Mouse (Mus musculus): ENCODE data around the gene Kng2. TPM values are rescaled to one million over a fixed set of nuclear protein-coding genes. Genes with fewer than 3 reads are reported as not detected.
"Not testable (repeated sequence)": the region's sequence is repeated elsewhere in the genome, so short reads cannot be mapped to it uniquely, and the experiment has no call there.

Gene Kng2
- polyA plus RNA-seq, 1 experiment, result 2.9 TPM

DNA sequence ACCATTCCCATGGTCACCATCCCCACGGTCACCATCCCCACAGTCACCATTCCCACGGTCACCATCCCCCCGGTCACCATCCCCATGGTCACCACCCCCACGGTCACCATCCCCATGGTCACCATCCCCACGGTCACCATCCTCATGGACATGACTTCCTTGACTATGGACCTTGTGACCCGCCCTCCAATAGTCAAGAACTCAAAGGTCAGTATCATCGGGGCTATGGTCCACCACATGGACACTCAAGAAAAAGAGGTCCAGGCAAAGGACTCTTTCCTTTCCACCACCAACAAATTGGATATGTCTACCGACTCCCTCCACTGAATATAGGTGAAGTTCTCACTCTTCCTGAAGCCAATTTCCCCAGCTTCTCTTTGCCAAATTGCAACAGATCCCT lies 68.2 kb downstream of the Kng2 start:
- H3K4me1 ChIP-seq (ENCODE audit: control insufficient read depth, insufficient read depth, low read length), result no peaks in the 10 kb centered on the region
- no peak overlapping the region for H3K4me3 ChIP-seq (ENCODE audit: insufficient read depth, low read length)
- TF ChIP-seq POLR2A (IDR thresholded peaks at IDR 0.05; ENCODE audit: low read depth, low read length) (no peak), CTCF (IDR thresholded peaks at IDR 0.05; ENCODE audit: borderline replicate concordance, insufficient read depth, low read length) (no peak)
- no peak overlapping the region for H3K27ac ChIP-seq (ENCODE audit: insufficient read depth, low read length)

DNA sequence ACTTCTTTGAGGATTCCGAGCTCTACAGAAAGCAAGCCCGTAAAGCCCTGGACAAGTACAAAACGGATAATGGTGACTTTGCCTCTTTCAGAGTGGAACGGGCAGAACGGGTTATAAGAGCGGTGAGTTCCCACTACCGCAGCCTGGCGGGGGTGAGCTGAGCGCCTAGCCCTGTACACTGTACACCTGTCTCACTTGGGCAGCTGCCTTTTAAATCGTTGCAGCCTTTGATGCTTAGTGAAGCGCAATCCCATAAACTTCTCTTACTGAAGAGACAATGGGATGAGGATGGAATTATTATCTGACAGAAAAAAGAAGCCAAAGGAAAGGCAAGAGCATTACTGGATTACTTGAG lies 73.2 kb downstream of the Kng2 start:
- TF ChIP-seq CTCF (IDR thresholded peaks at IDR 0.05; ENCODE audit: borderline replicate concordance, insufficient read depth, low read length), result no peak
- no peak for TF ChIP-seq POLR2A (IDR thresholded peaks at IDR 0.05; ENCODE audit: low read depth, low read length)
- H3K4me3 ChIP-seq (ENCODE audit: insufficient read depth, low read length), result no peak overlapping the region
- H3K27ac ChIP-seq (ENCODE audit: insufficient read depth, low read length), result no peak overlapping the region
- H3K4me1 ChIP-seq (ENCODE audit: control insufficient read depth, insufficient read depth, low read length), result no peaks in the 10 kb centered on the region

DNA sequence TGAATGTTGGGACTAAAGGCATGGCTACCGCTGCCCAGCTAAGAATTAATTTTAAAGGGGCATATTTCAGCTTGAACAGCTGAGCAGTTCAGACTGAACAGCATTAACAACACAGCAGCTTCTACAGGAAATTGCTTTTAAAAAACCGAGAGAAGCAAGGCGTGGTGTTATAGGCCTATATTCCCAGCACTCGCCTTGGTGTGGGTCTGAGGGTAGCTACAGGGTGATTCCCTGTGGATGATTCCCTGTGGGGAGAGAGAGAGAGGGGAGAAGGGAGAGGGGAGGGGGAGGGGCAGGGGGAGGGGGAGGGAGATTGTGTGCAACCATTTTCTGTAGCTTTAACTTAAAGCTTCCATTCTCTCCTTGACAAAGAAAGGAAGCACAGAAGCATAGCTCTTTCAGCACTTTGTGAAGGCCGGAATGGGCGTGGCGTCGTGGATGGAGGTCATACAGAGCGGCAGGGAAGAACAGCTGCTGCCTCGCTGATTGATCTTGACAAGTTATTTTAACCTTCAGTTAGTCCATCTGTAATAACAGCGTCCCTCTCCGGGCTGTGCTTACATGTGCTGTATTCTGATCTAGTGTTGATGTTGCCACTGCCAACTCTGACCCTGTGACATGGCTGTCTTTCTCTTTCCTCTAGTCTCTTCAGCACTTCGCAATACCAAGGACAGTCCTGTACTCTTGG lies 73.7 kb downstream of the Kng2 start:
- Histone ChIP-seq H3K4me3 (ENCODE audit: insufficient read depth, low read length) (no peak overlapping the region), H3K4me1 (ENCODE audit: control insufficient read depth, insufficient read depth, low read length) (no peaks in the 10 kb centered on the region), H3K27ac (ENCODE audit: insufficient read depth, low read length) (no peak overlapping the region)
- TF ChIP-seq POLR2A (IDR thresholded peaks at IDR 0.05; ENCODE audit: low read depth, low read length), result no peak

GRCm38 (mm10) chr16:22953069-22953468 lies 76.2 kb downstream of the Kng2 start:
- no peak overlapping the region for H3K27ac ChIP-seq (ENCODE audit: insufficient read depth, low read length)
- H3K4me1 ChIP-seq (ENCODE audit: control insufficient read depth, insufficient read depth, low read length), result no peaks in the 10 kb centered on the region
- H3K4me3 ChIP-seq (ENCODE audit: insufficient read depth, low read length), result no peak overlapping the region
- no peak for TF ChIP-seq CTCF (IDR thresholded peaks at IDR 0.05; ENCODE audit: borderline replicate concordance, insufficient read depth, low read length)
- no peak for TF ChIP-seq POLR2A (IDR thresholded peaks at IDR 0.05; ENCODE audit: low read depth, low read length)

- Histone ChIP-seq H3K27ac (ENCODE audit: insufficient read depth, low read length) (no peak within 1 kb of the TSS), H3K4me1 (ENCODE audit: control insufficient read depth, insufficient read depth, low read length) (no peaks in the 10 kb centered on the region), H3K4me3 (ENCODE audit: insufficient read depth, low read length) (no peak within 1 kb of the TSS)
- no peak for TF ChIP-seq CTCF (IDR thresholded peaks at IDR 0.05; ENCODE audit: borderline replicate concordance, insufficient read depth, low read length)
- TF ChIP-seq POLR2A (IDR thresholded peaks at IDR 0.05; ENCODE audit: low read depth, low read length), result no peak
Observed at GRCm38 (mm10) chr16:22950840-22951395, 78.4 kb downstream of the Kng2 start, which contains the start of gene Hrg. TSS of gene Hrg (plus strand) at chr16:22951072.

DNA sequence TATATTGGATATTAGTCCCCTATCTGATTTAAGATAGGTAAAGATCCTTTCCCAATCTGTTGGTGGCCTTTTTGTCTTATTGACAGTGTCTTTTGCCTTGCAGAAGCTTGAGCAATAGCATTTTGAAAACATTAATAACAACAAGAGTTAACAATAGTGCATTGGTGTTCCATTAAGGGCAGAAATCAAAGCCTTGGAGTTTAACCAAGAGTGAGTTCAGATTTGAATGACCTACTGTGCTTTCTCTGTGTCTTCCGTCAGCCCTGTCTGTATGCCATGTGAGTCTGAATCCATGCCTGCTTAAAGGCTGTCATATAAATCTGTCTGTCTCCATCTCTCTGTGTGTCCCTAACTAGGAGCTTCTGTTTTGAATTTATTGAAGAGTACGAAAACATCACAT lies 81.9 kb downstream of the Kng2 start:
- no peak for TF ChIP-seq POLR2A (IDR thresholded peaks at IDR 0.05; ENCODE audit: low read depth, low read length)
- no peak for TF ChIP-seq CTCF (IDR thresholded peaks at IDR 0.05; ENCODE audit: borderline replicate concordance, insufficient read depth, low read length)
- Histone ChIP-seq H3K4me1 (ENCODE audit: control insufficient read depth, insufficient read depth, low read length) (no peaks in the 10 kb centered on the region), H3K27ac (ENCODE audit: insufficient read depth, low read length) (no peak overlapping the region), H3K4me3 (ENCODE audit: insufficient read depth, low read length) (no peak overlapping the region)

GRCm38 (mm10) chr16:22941825-22942476 lies 87.3 kb downstream of the Kng2 start:
- not testable (repeated sequence) for H3K4me3 ChIP-seq (ENCODE audit: insufficient read depth, low read length); H3K4me1 ChIP-seq (ENCODE audit: control insufficient read depth, insufficient read depth, low read length)

GRCm38 (mm10) chr16:22939120-22939695 lies 90.1 kb downstream of the Kng2 start:
- no peaks in the 10 kb centered on the region for H3K4me1 ChIP-seq (ENCODE audit: control insufficient read depth, insufficient read depth, low read length)
- TF ChIP-seq CTCF (IDR thresholded peaks at IDR 0.05; ENCODE audit: borderline replicate concordance, insufficient read depth, low read length) (no peak), POLR2A (IDR thresholded peaks at IDR 0.05; ENCODE audit: low read depth, low read length) (no peak)
- H3K27ac ChIP-seq (ENCODE audit: insufficient read depth, low read length), result no peak overlapping the region
- no peak overlapping the region for H3K4me3 ChIP-seq (ENCODE audit: insufficient read depth, low read length)

More at GRCm38 (mm10) chr16:22941825-22942476, 87.3 kb downstream of the Kng2 start:
- not testable (repeated sequence) for H3K27ac ChIP-seq (ENCODE audit: insufficient read depth, low read length)

DNA sequence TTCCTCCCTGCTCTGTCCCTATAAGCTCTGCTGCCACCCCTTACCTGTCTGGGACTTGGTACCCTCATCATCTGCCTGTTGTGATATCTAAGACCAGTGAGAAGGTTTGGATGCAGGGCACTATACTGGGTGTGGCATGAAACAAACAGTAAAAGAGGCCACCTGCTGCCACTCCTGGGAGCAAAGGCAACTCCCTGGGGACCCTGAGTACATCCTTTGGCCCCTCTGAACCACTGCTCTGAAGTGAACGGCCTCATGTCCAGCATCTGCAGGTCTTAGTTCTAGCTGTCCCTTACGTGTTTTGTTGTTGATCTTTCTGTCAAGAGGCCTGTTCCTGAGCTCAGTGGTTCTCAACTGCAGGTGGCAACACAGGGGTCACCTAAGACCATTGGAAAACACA lies 90.7 kb downstream of the Kng2 start:
- H3K4me3 ChIP-seq (ENCODE audit: insufficient read depth, low read length), result no peak overlapping the region
- TF ChIP-seq POLR2A (IDR thresholded peaks at IDR 0.05; ENCODE audit: low read depth, low read length) (no peak), CTCF (IDR thresholded peaks at IDR 0.05; ENCODE audit: borderline replicate concordance, insufficient read depth, low read length) (no peak)
- no peaks in the 10 kb centered on the region for H3K4me1 ChIP-seq (ENCODE audit: control insufficient read depth, insufficient read depth, low read length)
- no peak overlapping the region for H3K27ac ChIP-seq (ENCODE audit: insufficient read depth, low read length)

DNA sequence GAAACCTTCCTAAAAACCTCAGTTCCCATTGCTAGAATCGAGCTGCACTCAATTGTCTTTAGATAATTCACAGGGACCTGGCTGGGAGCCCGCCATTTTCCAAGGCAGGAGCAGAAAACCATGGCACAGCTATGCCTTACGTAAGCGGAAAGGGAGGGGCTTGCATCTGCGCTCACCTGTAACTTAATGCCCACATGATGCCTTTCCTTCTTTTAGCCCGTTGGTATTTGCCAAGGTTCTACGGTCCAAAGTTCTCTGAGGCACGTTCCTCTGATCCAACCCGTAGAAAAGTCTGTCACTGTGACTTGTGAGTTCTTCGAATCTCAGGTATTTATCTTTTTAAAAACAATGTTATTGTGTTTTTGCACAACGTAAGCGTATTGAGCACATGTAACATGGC lies 91.7 kb downstream of the Kng2 start:
- no peaks in the 10 kb centered on the region for H3K4me1 ChIP-seq (ENCODE audit: control insufficient read depth, insufficient read depth, low read length)
- TF ChIP-seq CTCF (IDR thresholded peaks at IDR 0.05; ENCODE audit: borderline replicate concordance, insufficient read depth, low read length), result no peak
- TF ChIP-seq POLR2A (IDR thresholded peaks at IDR 0.05; ENCODE audit: low read depth, low read length), result no peak
- H3K4me3 ChIP-seq (ENCODE audit: insufficient read depth, low read length), result no peak overlapping the region
- H3K27ac ChIP-seq (ENCODE audit: insufficient read depth, low read length), result no peak overlapping the region

Other genes starting within 250 kb of the Kng2 start
- gene Crygs, start 217.9 kb downstream of the Kng2 start, polyA plus RNA-seq (2011; ENCODE audit: insufficient read length, low read depth, missing spikeins), result not detected in 2 replicates
- gene Tbccd1, start 171.8 kb downstream of the Kng2 start, polyA plus RNA-seq (2011; ENCODE audit: insufficient read length, low read depth, missing spikeins), result 14.8 and 15.9 TPM in 2 replicates
- gene Dnajb11, start 171.6 kb downstream of the Kng2 start, polyA plus RNA-seq (2011; ENCODE audit: insufficient read length, low read depth, missing spikeins), result 100 and 101 TPM in 2 replicates
- not detected in 2 replicates for gene Ahsg, start 138.2 kb downstream of the Kng2 start, polyA plus RNA-seq (2011; ENCODE audit: insufficient read length, low read depth, missing spikeins)
- gene Fetub, start 111.1 kb downstream of the Kng2 start, polyA plus RNA-seq (2011; ENCODE audit: insufficient read length, low read depth, missing spikeins), result 0.65 and 0.94 TPM in 2 replicates
- gene Hrg, start 78.4 kb downstream of the Kng2 start, polyA plus RNA-seq (2011; ENCODE audit: insufficient read length, low read depth, missing spikeins), result not detected in 2 replicates
- gene Kng1, start 28.4 kb upstream of the Kng2 start, polyA plus RNA-seq (2011; ENCODE audit: insufficient read length, low read depth, missing spikeins), result 1.4 and 1.5 TPM in 2 replicates
- gene Eif4a2, start 78.0 kb upstream of the Kng2 start, polyA plus RNA-seq (2011; ENCODE audit: insufficient read length, low read depth, missing spikeins), result 552 and 554 TPM in 2 replicates
- 17.6 and 22.3 TPM in 2 replicates for gene Rfc4, start 98.3 kb upstream of the Kng2 start, polyA plus RNA-seq (2011; ENCODE audit: insufficient read length, low read depth, missing spikeins)
- not detected in 2 replicates for gene Adipoq, start 117.1 kb upstream of the Kng2 start, polyA plus RNA-seq (2011; ENCODE audit: insufficient read length, low read depth, missing spikeins)
- 7.4 and 10.3 TPM in 2 replicates for gene St6gal1, start 195.3 kb upstream of the Kng2 start, polyA plus RNA-seq (2011; ENCODE audit: insufficient read length, low read depth, missing spikeins)